Mouse (Mus musculus) brain, embryonic 14.5 days (tissue): ENCODE measurements around the gene Unc45b.

ENCODE experiments used
- CTCF ChIP-seq: fragments of 200-500 bp; IDR thresholded peaks from 2 replicates; pipeline ENCODE4 v1.5.1; 2012; ENCODE audit warnings: inconsistent platforms, mild to moderate bottlenecking, moderate library complexity, borderline replicate concordance; ENCODE audit not compliant: insufficient read depth, insufficient read length; ENCODE audit errors: extremely low read depth
- POLR2A ChIP-seq: fragments of 200-500 bp; IDR thresholded peaks from 2 replicates; pipeline ENCODE4 v1.6.1; 2012; ENCODE audit warnings: mild to moderate bottlenecking, inconsistent platforms, borderline replicate concordance; ENCODE audit not compliant: poor library complexity, insufficient read depth, insufficient read length, severe bottlenecking; ENCODE audit errors: extremely low read depth

GRCm38 (mm10) chr11:82950736-82951481 lies 40.6 kb downstream of the Unc45b start, which contains the start of gene Slfn5:
- no peak for TF ChIP-seq CTCF
- no peak for TF ChIP-seq POLR2A
